Mouse (Mus musculus): ENCODE results near the gene Slc4a2. TPM values are rescaled to one million over a fixed set of nuclear protein-coding genes. Genes with fewer than 3 reads are reported as not detected.

Gene Slc4a2
- polyA plus RNA-seq, 1 experiment from 2014 or later = 45.1 TPM

DNA sequence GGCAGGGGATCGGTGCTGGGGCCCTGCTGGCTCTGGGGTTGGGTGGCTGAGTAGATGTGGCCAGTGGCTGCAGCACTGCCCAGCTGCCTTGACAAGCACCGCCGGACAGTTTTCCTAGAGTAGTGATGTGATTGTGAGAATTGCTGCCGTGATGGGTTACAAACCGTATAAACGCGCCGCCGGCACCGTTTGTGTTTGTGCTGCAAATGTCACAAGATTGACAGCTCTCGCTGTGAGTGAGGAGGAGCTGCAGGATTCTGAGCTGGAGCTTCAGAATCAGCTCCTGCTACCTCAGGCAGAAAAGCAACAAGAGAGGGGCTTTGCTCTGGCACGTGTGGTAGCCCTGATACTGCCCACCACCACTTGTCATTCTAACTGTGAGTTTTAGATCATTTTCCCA, 43.1 kb downstream of the Slc4a2 start:
- H3K27ac ChIP-seq (ENCODE audit: low read length) = no peak overlapping the region
- H3K4me3 ChIP-seq (ENCODE audit: low read length) = no peak overlapping the region
- 52% methylated on average over 12 of the region's 12 CpGs for WGBS
- H3K9ac ChIP-seq (ENCODE audit: low read length) = peak overlapping the region; percentile 26; the same call in 1 of the 2 replicates
- no peaks in the 10 kb centered on the region for H3K9me3 ChIP-seq (ENCODE audit: control insufficient read depth, low read length)
- no peak for ATAC-seq (ENCODE audit: low read depth)
- H3K4me2 ChIP-seq (ENCODE audit: low read depth, low read length) = no peak overlapping the region
- no peaks in the 10 kb centered on the region for H3K36me3 ChIP-seq (ENCODE audit: control insufficient read depth, insufficient read depth, low read length)
- H3K4me1 ChIP-seq (replicated peaks; ENCODE audit: control insufficient read depth, insufficient read depth, low read length) = no peaks in the 10 kb centered on the region
- H3K27me3 ChIP-seq (ENCODE audit: control insufficient read depth, insufficient read depth, low read depth, low read length) = no peaks in the 10 kb centered on the region

DNA sequence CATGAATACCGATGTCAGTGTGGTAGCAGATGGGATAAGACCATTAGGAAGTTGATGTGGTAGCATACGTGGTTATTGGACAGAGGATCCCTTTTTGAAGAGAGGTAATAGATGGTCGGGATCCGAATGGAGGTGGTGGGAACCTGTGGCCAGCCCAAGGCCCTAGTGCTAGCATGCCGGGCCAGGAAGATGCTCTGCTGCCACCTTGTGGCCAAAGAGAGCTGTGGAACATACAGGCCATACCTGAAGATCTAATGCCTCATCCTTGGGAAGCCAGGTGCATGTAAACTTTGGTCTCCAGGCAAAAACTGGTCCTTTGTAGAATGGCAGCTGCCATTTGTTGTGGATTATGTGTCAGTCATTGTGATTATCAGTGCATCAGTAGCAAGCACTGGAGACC, 47.0 kb downstream of the Slc4a2 start:
- Histone ChIP-seq H3K9me3 (ENCODE audit: control insufficient read depth, low read length) (no peaks in the 10 kb centered on the region), H3K9ac (ENCODE audit: low read length) (no peak overlapping the region), H3K4me3 (ENCODE audit: low read length) (no peak overlapping the region), H3K36me3 (ENCODE audit: control insufficient read depth, insufficient read depth, low read length) (no peaks in the 10 kb centered on the region), H3K27ac (ENCODE audit: low read length) (no peak overlapping the region), H3K4me1 (replicated peaks; ENCODE audit: control insufficient read depth, insufficient read depth, low read length) (peaks cover 22% of the 10 kb centered on the region), H3K4me2 (ENCODE audit: low read depth, low read length) (no peak overlapping the region), H3K27me3 (ENCODE audit: control insufficient read depth, insufficient read depth, low read depth, low read length) (no peaks in the 10 kb centered on the region)
- 10% methylated on average over 5 of the region's 5 CpGs for WGBS
- ATAC-seq (ENCODE audit: low read depth) = 0 out of 2 replicates have a peak, but pooled peaks have one; percentile 21

DNA sequence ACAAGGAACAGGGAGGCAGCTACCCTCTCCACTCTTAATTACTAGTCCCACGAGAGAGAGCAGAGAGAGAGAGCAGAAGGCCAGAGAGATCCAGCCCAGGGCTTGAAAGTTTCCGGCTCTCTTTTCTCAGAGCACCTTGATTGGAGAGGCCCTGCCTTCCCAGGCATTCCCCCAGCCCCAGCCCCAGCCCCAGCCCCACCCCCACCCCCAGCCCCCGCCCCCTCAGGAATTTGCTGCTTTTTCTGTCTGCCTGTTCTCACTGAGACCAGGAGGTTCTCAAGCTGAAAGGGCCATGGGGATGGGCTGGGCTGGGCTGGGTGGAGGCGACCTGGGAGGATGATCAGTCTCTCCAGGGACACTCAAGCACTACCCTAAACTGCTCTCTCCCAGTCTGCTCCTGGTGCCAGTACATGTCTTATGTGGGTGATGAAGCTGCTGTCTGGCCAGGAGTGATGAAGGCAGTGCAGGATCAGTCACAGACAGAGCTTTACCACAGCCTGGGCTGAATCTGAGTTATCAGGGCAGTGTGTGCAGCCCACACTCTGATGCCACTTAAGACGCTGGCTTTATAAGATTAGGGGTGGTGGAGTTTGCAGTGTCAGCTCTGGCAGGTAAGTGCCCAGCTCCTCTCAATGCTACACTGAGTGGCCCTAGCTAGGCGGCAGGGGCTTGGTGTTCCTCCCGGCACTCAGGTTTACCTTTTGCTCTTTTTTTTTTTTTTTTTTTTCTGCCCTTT, 49.4 kb downstream of the Slc4a2 start:
- no peak overlapping the region; the same call in none of the 2 replicates for H3K4me3 ChIP-seq (ENCODE audit: low read length)
- peak overlapping the region; percentile 95 for H3K27ac ChIP-seq (ENCODE audit: low read length)
- peak overlapping the region; percentile 50 for H3K9ac ChIP-seq (ENCODE audit: low read length)
- H3K36me3 ChIP-seq (ENCODE audit: control insufficient read depth, insufficient read depth, low read length) = peaks cover 8% of the 10 kb centered on the region
- H3K27me3 ChIP-seq (ENCODE audit: control insufficient read depth, insufficient read depth, low read depth, low read length) = no peaks in the 10 kb centered on the region
- 30% methylated on average over 7 of the region's 7 CpGs for whole genome bisulfite sequencing
- peak overlapping the region; percentile 77 for H3K4me2 ChIP-seq (ENCODE audit: low read depth, low read length)
- peak; percentile 32 for ATAC-seq (ENCODE audit: low read depth)
- peaks cover 22% of the 10 kb centered on the region for H3K4me1 ChIP-seq (replicated peaks; ENCODE audit: control insufficient read depth, insufficient read depth, low read length)
- no peaks in the 10 kb centered on the region for H3K9me3 ChIP-seq (ENCODE audit: control insufficient read depth, low read length)

DNA sequence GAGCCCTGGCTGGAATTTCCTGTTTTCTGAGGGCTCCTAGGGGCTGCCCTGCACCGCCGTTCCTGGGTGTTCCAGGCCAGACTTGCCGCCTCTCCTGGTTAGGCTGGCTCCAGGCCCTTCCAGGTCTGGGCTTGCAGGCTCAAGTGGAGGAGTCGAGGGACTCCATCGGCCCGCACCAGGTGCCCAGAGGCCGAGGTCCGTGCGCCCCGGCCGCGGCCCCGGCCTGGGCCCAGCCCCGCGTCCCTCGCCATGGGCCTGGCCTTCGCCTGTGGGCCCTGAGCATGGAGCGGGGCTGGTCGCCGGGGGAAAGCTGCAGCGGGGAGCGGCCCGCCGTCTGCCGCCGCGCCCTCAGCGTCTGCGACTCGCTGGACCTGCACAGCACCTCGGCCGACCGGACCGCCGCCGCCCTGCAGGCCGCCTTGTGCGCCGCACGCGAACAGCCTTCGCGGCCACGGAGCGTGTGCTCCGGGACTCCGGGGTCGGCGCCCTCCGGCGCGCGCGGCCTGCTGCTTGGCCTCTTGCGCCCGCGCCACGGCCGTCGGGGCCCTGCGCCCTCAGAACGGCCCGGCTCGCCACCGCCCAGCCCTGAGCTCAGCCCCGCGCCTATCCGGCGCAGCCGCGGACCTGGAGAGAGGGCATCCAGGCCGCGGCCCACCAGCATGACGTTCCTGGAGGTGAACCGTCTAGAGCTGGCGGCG, 50.5 kb downstream of the Slc4a2 start:
- peak; percentile 68 for ATAC-seq (ENCODE audit: low read depth)

DNA sequence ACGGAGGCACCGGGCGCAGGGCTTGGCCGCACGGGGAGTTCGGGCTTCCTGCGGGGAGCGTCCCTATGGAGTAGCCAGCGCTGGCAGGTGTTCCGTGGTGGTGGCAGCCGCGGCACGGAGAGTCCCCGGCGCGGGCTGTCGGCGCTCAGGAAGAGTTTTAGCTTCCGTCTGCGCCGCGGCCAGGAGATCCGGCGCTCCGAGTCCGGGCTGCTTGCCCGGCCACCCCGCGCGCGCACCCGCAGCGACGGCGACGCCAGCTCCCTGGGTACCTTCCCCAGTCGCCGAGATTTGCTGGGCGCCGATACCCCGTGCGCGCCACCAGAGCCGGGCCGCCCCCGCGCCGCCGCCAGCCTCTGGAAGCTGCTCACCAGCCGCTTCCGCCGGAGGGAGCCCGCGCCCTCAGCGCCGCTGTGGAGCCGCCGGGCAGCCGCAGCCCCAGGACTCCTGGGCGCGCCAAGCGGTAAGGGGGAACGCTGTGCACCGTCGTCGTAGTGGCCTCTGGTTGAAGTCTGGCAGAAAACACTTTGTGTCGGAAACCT, 51.2 kb downstream of the Slc4a2 start:
- Histone ChIP-seq H3K4me1 (replicated peaks; ENCODE audit: control insufficient read depth, insufficient read depth, low read length) (peaks cover 22% of the 10 kb centered on the region), H3K36me3 (ENCODE audit: control insufficient read depth, insufficient read depth, low read length) (peaks cover 18% of the 10 kb centered on the region), H3K4me3 (ENCODE audit: low read length) (peak overlapping the region; percentile 65), H3K27ac (ENCODE audit: low read length) (peak overlapping the region; percentile 95), H3K4me2 (ENCODE audit: low read depth, low read length) (peak overlapping the region; percentile 77), H3K9ac (ENCODE audit: low read length) (peak overlapping the region; percentile 80), H3K27me3 (ENCODE audit: control insufficient read depth, insufficient read depth, low read depth, low read length) (no peaks in the 10 kb centered on the region), H3K9me3 (ENCODE audit: control insufficient read depth, low read length) (no peaks in the 10 kb centered on the region)
- WGBS = 5% methylated on average over 55 of the region's 67 CpGs
- ATAC-seq (ENCODE audit: low read depth) = peak; percentile 0; the same call in 1 of the 2 replicates

More for the DNA sequence above, 50.5 kb downstream of the Slc4a2 start:
- H3K9me3 ChIP-seq (ENCODE audit: control insufficient read depth, low read length) = no peaks in the 10 kb centered on the region
- peak overlapping the region; percentile 95 for H3K27ac ChIP-seq (ENCODE audit: low read length)
- 3% methylated on average over 49 of the region's 77 CpGs for WGBS
- peaks cover 13% of the 10 kb centered on the region for H3K36me3 ChIP-seq (ENCODE audit: control insufficient read depth, insufficient read depth, low read length)
- H3K4me3 ChIP-seq (ENCODE audit: low read length) = peak overlapping the region; percentile 65
- H3K4me1 ChIP-seq (replicated peaks; ENCODE audit: control insufficient read depth, insufficient read depth, low read length) = peaks cover 22% of the 10 kb centered on the region
- peak overlapping the region; percentile 77 for H3K4me2 ChIP-seq (ENCODE audit: low read depth, low read length)
- H3K9ac ChIP-seq (ENCODE audit: low read length) = peak overlapping the region; percentile 80
- no peaks in the 10 kb centered on the region for H3K27me3 ChIP-seq (ENCODE audit: control insufficient read depth, insufficient read depth, low read depth, low read length)

DNA sequence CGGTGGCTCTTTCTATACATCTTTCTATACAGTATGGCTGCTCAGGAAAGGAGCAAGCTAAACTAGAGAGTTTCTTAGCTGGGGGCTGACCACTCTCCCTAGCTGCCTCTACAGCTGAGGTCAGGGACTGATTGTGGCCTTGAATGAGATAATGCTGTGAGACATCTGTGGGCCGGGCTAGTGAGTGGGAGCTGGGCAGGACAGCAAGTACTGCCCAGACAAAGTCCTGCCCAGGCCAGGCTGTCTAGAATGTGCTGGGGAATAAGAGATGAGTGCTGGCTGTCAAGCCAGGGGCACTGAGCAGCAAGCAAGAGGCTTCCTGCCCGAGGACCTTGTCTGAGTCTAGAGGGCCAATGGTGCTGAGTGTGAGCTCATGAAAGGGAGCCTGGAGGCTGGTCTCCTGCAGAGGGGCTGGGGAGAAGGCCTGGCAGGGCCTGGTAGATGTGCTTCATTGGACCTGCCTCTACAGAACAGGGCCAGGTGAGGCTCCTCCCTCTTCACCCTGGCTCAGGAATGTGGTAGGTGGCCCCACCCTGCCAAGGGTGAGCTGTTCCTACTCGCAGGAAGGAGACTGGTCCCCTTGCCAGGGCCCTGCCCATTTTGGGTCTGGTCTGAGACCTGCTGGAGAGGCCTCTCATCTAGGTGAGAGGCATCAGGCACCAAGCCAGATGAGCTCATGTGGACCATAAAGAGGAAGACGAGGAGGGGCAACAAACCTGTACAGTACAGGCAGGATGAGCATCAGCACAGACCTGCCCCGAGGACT, 52.0 kb downstream of the Slc4a2 start:
- Histone ChIP-seq H3K36me3 (ENCODE audit: control insufficient read depth, insufficient read depth, low read length) (peaks cover 26% of the 10 kb centered on the region), H3K4me1 (replicated peaks; ENCODE audit: control insufficient read depth, insufficient read depth, low read length) (peaks cover 22% of the 10 kb centered on the region), H3K4me3 (ENCODE audit: low read length) (peak overlapping the region; percentile 65), H3K4me2 (ENCODE audit: low read depth, low read length) (peak overlapping the region; percentile 77), H3K9ac (ENCODE audit: low read length) (peak overlapping the region; percentile 80), H3K27me3 (ENCODE audit: control insufficient read depth, insufficient read depth, low read depth, low read length) (no peaks in the 10 kb centered on the region), H3K27ac (ENCODE audit: low read length) (peak overlapping the region; percentile 95), H3K9me3 (ENCODE audit: control insufficient read depth, low read length) (no peaks in the 10 kb centered on the region)
- 58% methylated on average over 6 of the region's 6 CpGs for WGBS
- peak; percentile 83 for ATAC-seq (ENCODE audit: low read depth)

DNA sequence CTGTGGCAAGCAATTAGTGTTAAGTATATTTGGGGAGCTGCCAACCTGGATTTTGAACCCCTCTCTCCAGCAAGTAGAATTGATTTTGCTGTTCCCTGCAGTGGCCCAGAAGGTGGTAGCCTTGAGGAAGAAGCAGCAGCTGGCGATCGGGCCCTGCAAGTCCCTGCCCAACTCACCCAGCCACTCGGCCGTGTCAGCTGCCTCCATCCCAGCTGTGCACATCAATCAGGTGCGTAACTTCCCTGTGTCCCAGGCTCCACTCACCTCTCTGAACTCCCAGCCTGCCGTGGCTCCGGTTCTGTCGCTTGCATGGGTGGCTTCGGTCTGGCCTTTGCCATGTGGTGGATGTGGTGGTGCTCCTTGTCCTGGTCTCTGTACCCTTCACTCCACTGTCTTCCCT, 54.3 kb downstream of the Slc4a2 start:
- no peaks in the 10 kb centered on the region for H3K27me3 ChIP-seq (ENCODE audit: control insufficient read depth, insufficient read depth, low read depth, low read length)
- H3K36me3 ChIP-seq (ENCODE audit: control insufficient read depth, insufficient read depth, low read length) = peaks cover 37% of the 10 kb centered on the region
- H3K4me2 ChIP-seq (ENCODE audit: low read depth, low read length) = no peak overlapping the region
- no peak for ATAC-seq (ENCODE audit: low read depth)
- peaks cover 21% of the 10 kb centered on the region for H3K4me1 ChIP-seq (replicated peaks; ENCODE audit: control insufficient read depth, insufficient read depth, low read length)
- 85% methylated on average over 9 of the region's 9 CpGs for WGBS
- H3K9me3 ChIP-seq (ENCODE audit: control insufficient read depth, low read length) = no peaks in the 10 kb centered on the region
- H3K4me3 ChIP-seq (ENCODE audit: low read length) = no peak overlapping the region
- H3K27ac ChIP-seq (ENCODE audit: low read length) = no peak overlapping the region
- no peak overlapping the region for H3K9ac ChIP-seq (ENCODE audit: low read length)

DNA sequence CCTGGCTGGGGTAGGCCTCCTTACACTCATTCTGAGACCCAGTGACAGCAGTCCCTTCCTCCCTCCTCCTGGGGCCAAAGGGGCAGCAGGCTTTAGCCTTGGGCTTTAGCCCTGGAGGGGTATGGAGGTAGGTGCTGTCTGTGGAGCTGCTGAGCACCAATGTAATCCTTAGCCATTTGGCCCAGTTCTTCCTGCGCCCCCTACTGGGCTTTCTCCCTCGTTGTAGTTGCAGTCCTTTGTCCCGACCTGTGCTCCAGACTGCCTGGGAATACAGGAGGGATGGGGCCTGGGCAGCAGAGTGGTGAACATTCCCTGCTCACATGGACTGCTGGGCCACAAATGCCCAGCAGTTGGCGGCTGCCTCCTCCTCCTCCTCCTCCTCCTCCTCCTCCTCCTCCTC, 58.0 kb downstream of the Slc4a2 start:
- Histone ChIP-seq H3K27ac (ENCODE audit: low read length) (no peak overlapping the region), H3K4me1 (replicated peaks; ENCODE audit: control insufficient read depth, insufficient read depth, low read length) (peaks cover 5% of the 10 kb centered on the region), H3K4me3 (ENCODE audit: low read length) (no peak overlapping the region), H3K27me3 (ENCODE audit: control insufficient read depth, insufficient read depth, low read depth, low read length) (no peaks in the 10 kb centered on the region), H3K4me2 (ENCODE audit: low read depth, low read length) (no peak overlapping the region), H3K36me3 (ENCODE audit: control insufficient read depth, insufficient read depth, low read length) (peaks cover 49% of the 10 kb centered on the region), H3K9ac (ENCODE audit: low read length) (no peak overlapping the region), H3K9me3 (ENCODE audit: control insufficient read depth, low read length) (no peaks in the 10 kb centered on the region)
- peak; percentile 39; the same call in 1 of the 2 replicates for ATAC-seq (ENCODE audit: low read depth)
- 10% methylated on average over 3 of the region's 4 CpGs for WGBS
